Mouse (Mus musculus) urinary bladder, adult 2 months (tissue): ENCODE measurements around the gene Kcp. TPM values are rescaled to one million over a fixed set of nuclear protein-coding genes. Genes with fewer than 3 reads are reported as not detected.

Source experiments
- DNase-seq: peaks from one replicate; pipeline ENCODE4 v3.0.0; 2022; ENCODE audit warnings: low spot score
- polyA plus RNA-seq: library from polyadenylated mRNA; depleted of rRNA; stranded (reverse); fragments of >200 nt; gene quantifications from 2 replicates; pipeline ENCODE4 v1.2.3, GENCODE M21; 2012; rRNA removed

The Kcp gene
- 4.9 and 6.4 TPM in 2 replicates for polyA plus RNA-seq

DNA sequence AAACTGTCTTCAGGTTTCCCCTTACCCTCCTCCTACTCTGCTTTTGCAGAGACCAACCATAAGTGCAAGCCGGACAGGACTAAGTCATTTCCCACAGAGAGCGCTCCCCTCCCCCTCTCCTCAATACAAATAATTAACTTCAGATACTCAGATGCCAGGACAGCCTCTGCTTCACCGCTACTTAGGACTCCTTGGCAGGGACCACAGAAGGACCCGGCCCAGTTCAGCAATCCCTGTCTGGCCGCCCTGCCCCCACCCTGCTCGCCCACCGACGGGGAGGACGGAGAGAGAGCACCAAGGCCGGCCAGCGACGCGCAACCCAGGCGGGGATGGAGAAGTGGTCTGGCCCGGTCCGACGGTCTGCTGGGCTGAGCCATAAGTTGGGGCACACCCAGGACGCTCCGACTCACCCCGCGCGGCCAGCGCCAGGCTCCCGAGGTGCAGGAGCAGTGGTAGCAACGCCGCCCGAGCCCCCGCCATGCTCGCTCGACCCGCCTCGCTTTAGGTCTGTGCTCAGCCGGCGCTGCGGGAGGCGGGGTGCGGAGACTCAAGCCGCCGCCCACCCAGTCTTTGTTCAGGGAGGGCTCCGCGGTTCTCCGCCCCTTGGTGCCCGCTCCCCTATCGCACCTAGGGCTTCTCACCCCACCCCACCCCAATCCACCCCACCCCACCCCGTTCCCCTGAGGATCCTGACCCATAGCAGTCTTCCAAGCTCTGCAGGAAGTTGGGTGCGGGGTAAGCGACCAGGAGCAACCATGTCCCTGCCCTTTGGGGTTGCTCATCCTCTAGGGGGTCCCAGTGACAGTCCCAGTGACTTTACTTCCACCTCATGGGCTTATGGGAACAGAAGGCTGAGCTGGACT, at the start of gene Kcp:
TSS of gene Kcp (minus strand) at position 506 of the 863 bp plus-strand sequence.
- no peak for DNase-seq

DNA sequence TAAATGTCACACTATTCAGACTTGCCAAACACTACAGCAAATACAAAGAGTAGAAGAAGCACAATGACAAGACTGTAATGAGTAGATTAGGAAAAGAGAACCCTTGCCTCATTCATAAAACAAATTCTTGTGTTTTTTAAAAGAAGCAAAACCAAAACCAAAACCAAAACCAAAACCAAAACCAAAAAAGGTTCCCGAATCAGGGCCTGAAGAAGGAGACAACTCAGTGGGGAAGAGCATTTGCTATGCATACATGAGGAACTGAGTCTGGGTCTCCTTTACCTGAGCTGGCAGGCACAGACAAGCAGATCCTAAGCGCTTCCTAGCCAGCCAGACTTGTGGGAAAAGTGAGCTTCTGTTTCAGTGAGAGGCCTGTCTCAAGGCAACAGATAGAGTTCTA, 49.4 kb upstream of the Kcp start:
- DNase-seq: no peak

DNA sequence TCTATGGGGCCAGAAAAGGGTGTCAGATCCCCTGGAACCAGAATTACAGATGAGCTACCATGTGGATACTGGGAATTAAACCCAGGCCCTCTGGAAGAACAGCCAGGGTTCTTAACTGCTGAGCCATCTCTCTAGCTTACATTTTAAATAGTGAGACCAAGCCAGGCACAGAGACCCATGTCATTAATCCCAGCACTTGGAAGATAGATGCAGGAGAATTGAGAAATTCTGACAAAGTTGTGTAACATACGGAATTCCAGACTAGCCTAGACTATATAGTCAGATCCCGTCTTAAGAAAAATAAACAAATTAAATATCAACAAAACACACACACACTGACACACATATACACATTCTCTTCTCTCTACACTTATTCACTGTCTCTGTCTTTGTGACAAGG, 44.8 kb upstream of the Kcp start:
- DNase-seq: no peak

DNA sequence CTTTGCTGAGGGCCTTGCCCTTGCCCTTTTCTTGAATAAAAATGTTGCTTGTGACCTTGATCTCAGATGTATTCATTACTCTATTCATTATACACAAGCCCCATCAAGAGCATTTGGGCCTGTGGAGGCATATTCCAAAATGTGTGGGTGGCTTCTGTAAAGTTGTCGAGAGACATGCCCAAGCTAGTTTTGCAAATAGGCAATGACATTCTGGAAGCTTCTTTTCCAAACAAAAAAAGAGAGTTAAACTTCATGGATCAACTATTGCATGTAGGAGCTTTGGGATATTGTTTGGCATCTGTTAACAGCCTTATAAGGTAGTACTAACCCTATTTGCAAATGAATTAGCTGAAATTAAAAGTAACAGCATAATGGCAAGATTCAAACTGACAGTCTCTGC, 40.3 kb upstream of the Kcp start:
- DNase-seq: no peak

DNA sequence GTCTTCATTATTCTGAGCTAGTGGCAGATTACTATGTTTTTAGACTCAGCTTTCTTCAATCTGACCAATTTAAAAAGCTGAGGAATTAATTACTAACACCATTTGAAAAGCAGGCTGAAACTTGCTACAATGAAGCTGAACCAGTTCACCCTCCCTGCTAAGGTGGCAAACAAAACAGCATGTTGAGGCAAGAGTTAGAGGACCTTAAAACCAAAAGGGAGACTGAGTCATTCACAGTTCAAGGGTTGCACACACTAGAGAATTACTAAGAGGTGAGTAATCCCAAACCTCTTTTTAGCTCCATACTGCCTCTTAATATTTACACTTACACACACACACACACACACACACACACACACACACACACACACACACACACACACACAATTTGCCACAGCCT, 39.8 kb upstream of the Kcp start:
- no peak for DNase-seq

DNA sequence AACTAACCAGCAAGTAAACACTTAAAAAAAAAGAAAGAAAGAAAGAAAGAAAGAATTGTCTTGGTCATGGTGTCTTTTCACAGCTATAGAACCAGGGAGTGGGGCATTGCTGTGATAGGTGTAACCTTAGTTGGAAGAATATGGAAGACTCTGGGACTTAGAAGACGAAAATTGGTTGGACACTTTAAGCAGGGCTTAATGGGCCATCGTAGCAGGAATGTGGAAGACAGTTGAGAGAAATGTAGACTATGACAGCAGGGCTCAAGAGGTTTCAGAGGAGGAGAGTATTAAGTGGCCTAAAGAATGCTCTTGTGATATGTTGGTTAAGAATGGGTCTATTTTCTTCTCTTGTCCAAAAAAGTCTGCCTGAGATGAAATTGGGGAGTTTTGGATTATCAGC, 37.9 kb upstream of the Kcp start:
- DNase-seq: no peak

DNA sequence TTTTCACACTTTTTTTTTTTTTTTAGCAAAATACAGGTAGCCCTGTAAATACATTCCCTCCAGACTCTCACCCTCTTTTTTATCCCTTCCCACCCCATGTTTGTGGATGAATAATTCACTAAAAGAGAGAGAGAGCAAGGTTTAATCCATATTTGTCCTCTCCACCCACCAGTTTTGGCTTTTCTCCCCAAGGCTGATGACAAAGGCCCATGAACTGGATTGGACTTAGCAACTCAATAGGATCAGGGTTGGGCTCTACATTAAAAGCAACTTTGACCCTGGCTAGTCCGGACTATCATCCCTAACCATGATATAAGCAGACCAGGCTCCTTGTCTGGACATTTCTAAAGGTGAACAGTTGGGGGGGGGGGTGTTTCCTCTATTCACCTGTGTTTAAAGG, 33.2 kb upstream of the Kcp start:
- DNase-seq: no peak

DNA sequence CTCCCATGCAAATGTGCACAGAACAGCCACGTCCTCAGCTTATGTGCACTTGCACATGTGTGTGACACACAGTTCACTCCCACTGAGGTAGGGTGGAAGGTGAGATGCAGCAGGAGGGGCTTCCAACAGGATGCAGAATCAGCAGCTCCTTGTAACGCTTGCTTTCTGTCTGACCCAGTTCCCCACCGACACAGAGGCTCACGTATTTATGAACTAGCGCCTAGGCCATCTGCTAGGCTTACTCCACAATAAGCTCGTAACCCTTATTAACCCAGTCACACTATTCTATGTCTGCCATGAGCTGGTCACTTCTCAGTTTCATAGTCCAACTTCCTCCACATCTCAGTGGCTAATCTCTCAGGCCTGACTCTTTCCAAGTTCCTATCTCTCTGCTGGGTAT, 32.5 kb upstream of the Kcp start:
- no peak for DNase-seq

DNA sequence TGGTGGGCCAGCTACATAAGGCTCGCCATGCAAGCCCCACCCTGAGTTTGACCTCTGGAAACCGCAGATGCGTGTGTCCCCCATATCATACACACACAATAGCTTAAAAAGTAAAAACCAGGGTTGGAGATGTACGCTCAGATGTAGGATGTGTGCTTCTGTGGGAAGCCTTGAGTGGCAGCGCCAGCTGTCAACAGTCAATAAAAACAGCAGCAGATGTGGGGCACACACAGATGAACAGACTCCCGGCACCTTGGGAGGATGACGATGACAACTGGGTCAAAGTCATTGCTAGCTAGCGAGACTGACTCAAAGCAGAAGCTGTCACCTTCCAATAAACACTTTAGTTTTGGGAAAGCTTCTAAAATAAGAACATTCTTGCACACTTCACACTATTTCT, 31.8 kb upstream of the Kcp start:
- no peak for DNase-seq

DNA sequence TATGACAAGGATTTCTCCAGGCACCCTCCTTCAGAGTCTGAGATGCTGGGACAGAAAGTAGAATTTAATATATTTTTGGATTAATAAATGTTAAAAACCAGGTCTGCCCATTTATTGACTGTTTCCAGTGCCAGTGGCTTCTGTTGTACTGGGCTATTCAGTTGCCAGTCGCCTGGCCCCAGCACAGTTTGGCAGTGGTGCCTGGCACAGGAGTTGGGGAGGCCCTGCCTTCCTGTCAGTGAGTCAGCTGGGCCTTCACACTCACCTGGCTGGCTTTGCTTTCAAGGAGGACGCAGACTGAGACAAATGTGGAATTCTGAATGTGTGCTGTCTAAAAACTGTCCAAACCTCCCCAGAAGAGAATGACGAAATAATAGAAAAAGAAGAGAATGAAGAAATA, 29.5 kb upstream of the Kcp start:
- no peak for DNase-seq

DNA sequence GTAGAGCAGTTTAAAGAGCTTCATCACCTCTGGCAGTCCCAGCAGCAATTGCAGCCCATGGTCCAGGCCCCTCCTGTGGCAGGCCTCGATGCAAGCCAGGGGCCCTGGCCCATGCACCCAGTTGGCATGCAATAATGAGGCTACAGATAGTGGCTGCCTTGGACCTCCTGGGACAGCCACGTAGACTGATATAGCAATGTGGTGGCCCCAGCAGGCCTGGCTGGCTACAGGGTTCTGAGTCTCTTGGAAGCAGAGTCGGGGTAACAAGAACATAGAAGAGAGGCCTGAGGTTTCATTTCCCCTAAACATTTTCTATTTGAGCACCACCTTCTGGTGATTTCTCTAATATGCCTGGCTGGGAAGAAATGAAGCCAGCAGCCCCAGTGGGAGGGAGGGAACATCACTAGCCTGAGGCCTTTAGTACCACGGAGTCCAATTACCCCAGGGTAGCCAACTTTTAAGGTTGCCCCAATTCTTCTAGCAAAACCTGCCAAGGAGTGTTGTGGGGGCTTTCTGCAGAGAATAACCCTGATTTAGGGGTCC, 29.0 kb upstream of the Kcp start:
- DNase-seq: no peak

DNA sequence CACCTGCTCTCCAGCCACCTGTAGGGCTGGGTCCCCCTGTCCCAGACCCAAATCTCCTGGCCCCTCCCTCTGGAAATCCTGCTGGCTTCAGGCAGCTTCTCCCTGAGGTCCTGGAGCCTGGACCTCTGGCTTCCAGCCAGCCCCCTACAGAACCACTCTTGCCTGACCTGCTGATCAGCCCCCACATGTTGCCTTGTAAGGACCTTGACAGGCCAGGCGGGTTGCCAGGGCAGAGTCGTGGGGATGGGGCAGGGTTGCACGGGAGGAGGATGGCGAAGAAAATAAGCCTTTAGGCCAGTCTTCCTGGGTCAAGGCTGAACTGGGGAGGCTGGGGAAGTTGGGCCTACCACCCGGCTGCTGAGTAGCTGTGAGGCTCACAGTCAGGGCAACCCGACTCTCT, 27.6 kb upstream of the Kcp start:
- DNase-seq: no peak

DNA sequence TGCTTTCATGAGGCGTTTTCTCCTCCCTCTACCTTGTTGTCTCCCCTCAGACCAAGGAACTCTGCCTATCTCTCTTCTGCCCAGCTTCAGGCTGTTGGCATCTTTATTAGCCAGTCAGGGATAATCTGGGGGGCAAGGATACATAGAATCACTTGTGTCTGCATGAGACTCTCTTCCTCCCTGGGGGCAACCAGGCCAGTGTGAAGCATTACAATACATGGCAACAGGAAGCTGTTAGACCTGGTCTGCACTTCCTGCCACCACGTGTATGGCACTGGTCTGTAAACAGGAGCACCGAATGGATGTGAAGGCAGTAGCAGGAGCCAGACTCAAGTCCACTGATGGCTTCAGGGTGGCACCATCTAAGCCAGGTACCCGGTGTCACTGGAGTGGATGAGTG, 22.3 kb upstream of the Kcp start:
- no peak for DNase-seq

DNA sequence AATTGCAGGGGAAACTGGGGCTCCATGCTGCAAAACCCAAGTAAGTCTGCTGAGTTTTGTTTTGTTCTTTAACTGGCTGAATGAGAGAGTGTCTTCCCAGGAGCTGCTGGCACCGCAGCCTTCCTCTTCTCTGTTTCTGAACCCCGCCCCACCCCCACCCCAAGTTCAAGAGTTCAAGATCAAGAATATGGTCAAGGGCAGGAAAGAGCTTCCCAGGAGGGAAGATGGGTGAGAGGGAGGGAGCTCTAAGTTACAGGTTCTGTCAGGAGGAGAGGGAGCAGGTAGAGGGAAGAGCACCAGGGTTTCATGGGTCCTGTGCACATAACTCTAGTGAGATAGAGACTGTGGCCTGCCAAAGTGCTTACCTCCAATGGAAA, 21.7 kb upstream of the Kcp start:
- DNase-seq: no peak

DNA sequence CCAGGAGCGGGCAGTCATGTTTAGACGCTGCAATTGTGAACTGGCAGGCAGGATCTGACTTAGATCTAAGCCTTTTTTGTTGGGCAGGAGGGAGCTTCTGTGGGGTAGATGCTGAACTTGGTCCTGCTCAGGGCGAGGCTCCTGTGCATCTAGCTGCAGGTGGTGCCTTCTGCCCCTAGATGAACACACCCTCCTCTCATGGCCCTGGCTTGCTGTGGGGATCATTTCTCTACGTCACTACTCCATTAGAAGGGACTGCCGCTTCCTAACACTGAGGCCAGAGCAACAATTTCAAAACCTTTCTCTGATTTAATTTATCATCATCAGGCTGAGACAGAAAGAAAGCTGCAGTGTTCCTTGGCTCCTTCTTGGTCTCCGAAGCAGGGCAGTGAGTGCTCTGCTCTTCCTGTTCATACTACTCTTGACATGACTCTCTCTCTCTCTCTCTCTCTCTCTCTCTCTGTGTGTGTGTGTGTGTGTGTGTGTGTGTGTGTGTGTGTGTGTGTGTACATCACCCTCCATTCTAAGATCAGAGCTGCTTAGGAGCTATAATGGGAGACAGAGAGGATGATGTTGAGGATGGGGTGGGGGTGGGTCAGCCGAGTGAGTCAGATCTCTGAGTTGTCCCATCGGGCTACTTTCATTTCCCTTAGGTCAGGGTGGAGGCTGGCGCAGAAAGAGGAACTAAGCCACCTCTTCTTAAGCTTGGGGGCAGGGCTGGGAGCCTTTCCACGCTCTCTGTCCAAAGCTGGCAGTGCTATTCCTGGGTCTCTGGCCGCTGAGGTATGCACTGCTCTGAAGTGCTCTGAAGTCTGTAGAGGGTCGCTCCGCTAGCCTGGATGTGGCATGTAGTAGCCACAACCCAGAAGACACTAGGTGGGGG, 21.1 kb upstream of the Kcp start:
- DNase-seq: no peak

DNA sequence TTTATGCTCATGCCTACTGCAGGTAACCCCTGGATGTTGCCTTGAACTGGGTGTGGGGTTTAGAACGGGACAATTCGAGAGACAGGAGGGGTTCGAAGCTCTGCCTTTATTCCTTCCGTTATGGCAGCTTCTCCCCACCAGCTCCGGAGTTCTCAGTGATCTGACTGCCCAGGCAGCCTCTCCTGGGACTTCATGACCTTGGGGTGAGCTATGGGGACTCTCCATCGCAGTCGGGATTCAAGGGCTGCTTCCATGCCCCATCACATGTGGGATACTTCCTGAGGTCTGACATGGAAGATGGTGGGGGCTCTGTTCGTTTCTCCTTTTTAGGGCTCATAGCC, 20.4 kb upstream of the Kcp start:
- DNase-seq: no peak

DNA sequence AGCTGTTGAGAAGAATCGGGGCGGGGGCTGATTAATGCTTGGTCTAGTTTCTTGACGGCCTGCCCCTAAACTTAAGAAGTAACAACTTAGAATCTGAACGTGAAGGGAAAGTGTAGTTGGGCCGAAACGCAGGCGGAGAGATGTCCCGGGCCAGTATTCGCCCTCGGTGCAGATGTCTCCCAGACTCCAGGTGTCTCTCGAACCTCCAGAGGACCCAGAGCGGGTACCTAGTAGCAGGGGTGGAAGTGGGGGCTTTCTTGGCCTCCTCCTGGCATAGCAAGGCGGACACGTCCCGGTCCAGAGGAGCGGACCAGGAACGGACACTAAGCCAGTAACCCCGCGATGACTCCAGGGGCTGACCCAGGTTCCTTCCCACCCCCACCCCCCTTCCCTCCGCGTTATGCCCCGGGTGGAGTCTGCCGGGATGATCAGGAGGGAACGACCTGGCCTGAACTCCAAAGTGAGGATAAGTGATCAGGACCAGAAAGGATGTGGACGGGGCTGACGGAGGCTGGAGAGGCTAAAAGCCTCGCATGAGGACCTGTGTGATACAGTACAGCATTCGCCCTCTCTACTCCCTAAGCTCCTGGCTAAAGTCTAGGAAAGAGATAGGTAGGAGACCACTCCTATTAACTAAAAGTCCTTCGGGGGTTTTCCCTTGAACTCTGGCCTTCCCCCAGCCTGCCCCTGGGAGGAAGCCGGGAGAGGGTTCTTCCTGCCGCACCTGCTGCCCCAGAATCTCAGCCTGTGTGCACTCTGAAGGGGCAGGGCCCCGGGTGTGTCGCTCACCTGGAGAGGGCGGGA, 19.8 kb upstream of the Kcp start:
- no peak for DNase-seq

DNA sequence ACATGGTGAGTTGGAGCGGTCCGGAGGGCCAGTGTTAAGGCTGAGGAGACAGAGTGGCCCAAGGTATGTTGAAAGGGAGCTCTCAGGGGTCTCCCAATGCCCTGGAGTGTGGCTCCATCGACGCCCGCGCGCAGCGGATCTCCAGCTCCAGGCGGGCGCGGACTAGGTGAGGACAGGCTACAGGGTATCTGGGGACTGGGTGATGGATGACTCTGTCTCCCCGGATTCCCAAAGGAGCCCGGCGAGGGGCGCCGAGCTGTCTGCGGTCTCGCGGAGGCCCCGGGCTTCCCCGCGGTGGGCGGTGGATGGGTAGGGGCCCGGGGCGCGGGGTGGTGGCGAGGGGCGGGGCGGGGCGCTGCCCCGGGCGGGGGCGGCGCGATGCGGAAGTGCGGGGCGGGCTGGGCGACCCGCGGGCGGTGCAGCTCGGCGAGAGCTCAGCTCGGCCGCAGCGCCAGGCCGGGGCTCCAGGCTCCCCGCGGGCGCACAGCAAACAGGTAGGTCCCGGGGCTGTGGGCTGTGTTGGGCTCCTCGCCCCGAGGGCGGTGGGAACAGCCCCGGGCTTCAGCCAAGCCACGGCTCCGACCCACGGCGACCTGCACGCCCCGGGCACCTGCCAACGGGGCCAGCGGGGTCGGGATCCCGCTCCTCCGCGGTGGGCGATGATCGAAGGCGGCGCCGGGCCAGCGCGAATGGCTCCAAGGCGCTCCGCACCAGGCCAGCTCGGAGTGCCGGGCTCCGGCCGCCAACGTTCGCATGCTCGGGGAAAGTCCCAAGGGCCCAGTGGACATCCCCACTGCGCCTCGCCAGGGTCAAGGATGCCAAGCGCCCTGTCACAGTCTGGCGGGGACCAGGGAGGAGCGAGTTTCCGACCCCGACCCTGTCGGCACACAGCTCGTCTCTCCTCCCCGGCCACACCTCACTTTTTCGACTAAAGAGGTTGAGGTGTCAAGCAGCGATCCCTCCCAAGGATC, 18.8 kb upstream of the Kcp start, which contains the start of gene Irf5:
TSS of gene Irf5 (plus strand) at position 345 of the 971 bp plus-strand sequence.
- no peak for DNase-seq

DNA sequence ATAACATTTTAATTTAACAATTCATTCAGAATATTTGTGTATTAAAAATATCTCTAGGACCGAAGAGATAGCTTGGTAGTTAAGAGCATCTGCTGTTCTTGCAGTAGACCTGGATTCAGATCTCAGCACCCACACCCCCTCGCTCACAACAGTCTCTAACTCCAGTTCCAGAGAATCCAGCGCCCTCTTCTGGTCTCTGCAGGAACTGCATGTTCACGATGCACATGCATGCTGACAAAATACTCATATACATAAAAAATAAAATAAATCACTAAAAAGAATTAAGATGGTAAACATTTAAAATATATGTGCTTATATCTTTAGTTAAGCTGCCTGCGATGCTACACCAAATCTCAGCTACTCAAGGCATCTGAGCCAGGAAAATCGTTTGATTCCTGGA, 17.5 kb upstream of the Kcp start:
- no peak for DNase-seq

DNA sequence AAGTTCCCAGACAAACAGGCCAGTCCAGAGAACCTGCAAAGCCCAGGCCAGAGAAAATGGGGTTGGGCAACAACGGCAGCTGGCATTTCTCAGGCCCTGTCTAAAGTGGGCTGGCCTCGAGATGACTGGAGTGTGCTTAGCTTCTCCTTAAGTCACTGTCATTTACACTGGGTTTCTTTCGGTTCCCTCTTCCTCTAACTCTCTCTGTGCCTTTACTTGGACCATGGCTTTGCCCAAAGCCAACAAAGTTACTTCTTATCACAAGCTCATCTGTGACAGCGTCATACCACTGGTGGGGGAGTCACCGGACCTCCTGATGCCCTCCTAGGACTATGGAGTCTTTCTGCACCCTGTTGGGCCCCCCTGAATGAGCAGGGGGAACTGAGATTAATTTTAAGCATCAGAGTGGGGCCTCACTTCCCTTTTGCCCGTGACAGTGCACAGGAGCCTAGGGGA, 16.3 kb upstream of the Kcp start:
- no peak for DNase-seq
